Mouse (Mus musculus) hindbrain, embryonic 14.5 days (tissue): ENCODE measurements around the gene Kdm2b. TPM values are rescaled to one million over a fixed set of nuclear protein-coding genes. Genes with fewer than 3 reads are reported as not detected.

Experiments
- ATAC-seq: fragments of 200-750 bp; cut with Nextera tagmentation; 2 replicates; pipeline ENCODE4 v1.8.0; 2017; ENCODE audit warnings: moderate number of reproducible peaks, mild to moderate bottlenecking, moderate TSS enrichment, moderate library complexity; ENCODE audit not compliant: low FRiP score
- DNase-seq: peaks from one replicate; pipeline ENCODE4 v3.0.0-alpha.2; 2015; ENCODE audit warnings: low spot score
- H3K27ac ChIP-seq: fragments of 300-500 bp; sonication (generic); 2 replicates; pipeline ENCODE4 v1.5.1; 2014; ENCODE audit warnings: mild to moderate bottlenecking, moderate library complexity
- H3K27me3 ChIP-seq: fragments of 300-500 bp; sonication (generic); 2 replicates; pipeline ENCODE4 v1.6.1; 2014; ENCODE audit warnings: mild to moderate bottlenecking, low read length, mixed read lengths; ENCODE audit not compliant: control insufficient read depth, insufficient read depth
- H3K36me3 ChIP-seq: fragments of 300-500 bp; sonication (generic); replicated peaks from 2 replicates; pipeline ENCODE4 v1.6.1; 2014; ENCODE audit not compliant: control insufficient read depth, insufficient read depth
- H3K4me1 ChIP-seq: fragments of 300-500 bp; sonication (generic); replicated peaks from 2 replicates; pipeline ENCODE4 v1.6.1; 2014; ENCODE audit warnings: antibody characterized with exemption, low read length, mixed read lengths; ENCODE audit not compliant: control insufficient read depth, insufficient read depth
- H3K4me2 ChIP-seq: fragments of 300-500 bp; sonication (generic); replicated peaks from 2 replicates; pipeline ENCODE4 v1.6.1; 2014; ENCODE audit warnings: mild to moderate bottlenecking, moderate library complexity
- H3K4me3 ChIP-seq: fragments of 300-500 bp; sonication (generic); replicated peaks from 2 replicates; pipeline ENCODE4 v1.5.1; 2014; ENCODE audit warnings: mild to moderate bottlenecking, low read length
- H3K9ac ChIP-seq: fragments of 300-500 bp; sonication (generic); 2 replicates; pipeline ENCODE4 v1.6.1; 2014
- H3K9me3 ChIP-seq: fragments of 300-500 bp; sonication (generic); 2 replicates; pipeline ENCODE4 v1.6.1; 2016; ENCODE audit warnings: low read length; ENCODE audit not compliant: control insufficient read depth
- WGBS: fragments of 180-500 bp; shearing (Covaris S2); extraction: QIAGEN DNeasy Blood & Tissue Kit; methylation state at CpG from one replicate; pipeline ENCODE4 v1.1.7; 2014; 5-methylcytosine and 5-hydroxymethylcytosine counted together
- polyA plus RNA-seq: library from polyadenylated mRNA; unstranded; fragments of >200 nt; fragmentation: Nextera tagmentation; extraction: Ambion mirVana; gene quantifications from 2 replicates; pipeline ENCODE4 v1.2.1, GENCODE M21; 2014

The Kdm2b gene
- polyA plus RNA-seq, 1 experiment from 2014 or later: 87.1 TPM

GRCm38 (mm10) chr5:122968322-122968721, 21.3 kb downstream of the Kdm2b start:
- Histone ChIP-seq H3K9ac (no peak overlapping the region), H3K4me2 (no peak overlapping the region), H3K9me3 (no peaks in the 10 kb centered on the region), H3K4me1 (no peaks in the 10 kb centered on the region), H3K27ac (no peak overlapping the region), H3K36me3 (no peaks in the 10 kb centered on the region), H3K27me3 (no peaks in the 10 kb centered on the region), H3K4me3 (no peak overlapping the region)
- ATAC-seq: no peak
- 44% methylated on average over 4 of the region's 4 CpGs for WGBS
- DNase-seq: peak; percentile 68

GRCm38 (mm10) chr5:122965427-122965826, 24.2 kb downstream of the Kdm2b start:
- no peak for DNase-seq
- 88% methylated on average over 11 of the region's 11 CpGs for WGBS
- Histone ChIP-seq H3K9ac (no peak overlapping the region), H3K4me1 (no peaks in the 10 kb centered on the region), H3K9me3 (no peaks in the 10 kb centered on the region), H3K36me3 (no peaks in the 10 kb centered on the region), H3K4me3 (no peak overlapping the region), H3K27me3 (no peaks in the 10 kb centered on the region), H3K27ac (no peak overlapping the region), H3K4me2 (no peak overlapping the region)
- no peak for ATAC-seq

DNA sequence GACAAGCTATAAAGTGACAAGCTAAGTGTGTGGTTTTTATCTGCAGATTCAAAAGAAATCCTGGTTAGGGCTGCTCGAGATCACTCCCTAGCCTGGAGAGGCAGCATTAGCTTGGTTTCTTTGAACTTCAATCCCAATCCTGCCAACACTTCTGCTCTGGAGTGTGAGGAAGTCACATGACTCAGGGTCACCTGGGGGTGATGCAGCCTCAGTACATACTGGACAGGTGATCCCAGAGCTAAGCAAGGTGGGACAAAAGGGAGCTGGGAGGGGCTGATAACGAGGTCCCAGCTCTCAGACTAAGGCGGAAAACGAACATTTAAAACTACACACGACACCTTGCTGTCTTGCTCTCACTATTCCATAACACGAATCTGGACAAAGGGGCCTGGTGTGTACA, 24.8 kb downstream of the Kdm2b start:
- Histone ChIP-seq H3K4me3 (no peak overlapping the region), H3K27ac (no peak overlapping the region), H3K9me3 (no peaks in the 10 kb centered on the region), H3K4me2 (no peak overlapping the region), H3K9ac (no peak overlapping the region), H3K27me3 (no peaks in the 10 kb centered on the region), H3K36me3 (no peaks in the 10 kb centered on the region), H3K4me1 (no peaks in the 10 kb centered on the region)
- 90% methylated on average over 6 of the region's 6 CpGs for WGBS
- ATAC-seq (no peak), DNase-seq (no peak)

- Histone ChIP-seq H3K4me1 (0 out of 2 replicates have a peak, but pooled peaks cover 2% of the 10 kb centered on the region), H3K4me3 (no peak overlapping the region), H3K9ac (no peak overlapping the region; the same call in 1 of the 2 replicates), H3K27me3 (no peaks in the 10 kb centered on the region), H3K9me3 (no peaks in the 10 kb centered on the region), H3K4me2 (no peak overlapping the region), H3K36me3 (no peaks in the 10 kb centered on the region), H3K27ac (no peak overlapping the region)
- 61% methylated on average over 3 of the region's 3 CpGs for WGBS
- no peak for DNase-seq
- no peak for ATAC-seq
Measured at GRCm38 (mm10) chr5:122961905-122962304, 27.7 kb downstream of the Kdm2b start.

- H3K9ac ChIP-seq: no peak overlapping the region
- H3K4me3 ChIP-seq: no peak overlapping the region
- H3K27ac ChIP-seq: no peak overlapping the region
- H3K4me1 ChIP-seq: peaks cover 9% of the 10 kb centered on the region; the same call in 1 of the 2 replicates
- no peak overlapping the region for H3K4me2 ChIP-seq
- DNase-seq (no peak), ATAC-seq (no peak)
- 65% methylated on average over 11 of the region's 11 CpGs for WGBS
- no peaks in the 10 kb centered on the region for H3K27me3 ChIP-seq
- no peaks in the 10 kb centered on the region for H3K9me3 ChIP-seq
- H3K36me3 ChIP-seq: no peaks in the 10 kb centered on the region
Measured at GRCm38 (mm10) chr5:122959391-122959790, 30.2 kb downstream of the Kdm2b start.

- DNase-seq (no peak), ATAC-seq (no peak)
- Histone ChIP-seq H3K9ac (no peak overlapping the region), H3K4me2 (no peak overlapping the region), H3K27me3 (peaks cover 14% of the 10 kb centered on the region; the same call in 1 of the 2 replicates), H3K4me3 (no peak overlapping the region), H3K36me3 (no peaks in the 10 kb centered on the region), H3K4me1 (peaks cover 24% of the 10 kb centered on the region), H3K27ac (no peak overlapping the region), H3K9me3 (no peaks in the 10 kb centered on the region)
- WGBS: 64% methylated on average over 3 of the region's 3 CpGs
Measured at GRCm38 (mm10) chr5:122956059-122956458, 33.6 kb downstream of the Kdm2b start.

DNA sequence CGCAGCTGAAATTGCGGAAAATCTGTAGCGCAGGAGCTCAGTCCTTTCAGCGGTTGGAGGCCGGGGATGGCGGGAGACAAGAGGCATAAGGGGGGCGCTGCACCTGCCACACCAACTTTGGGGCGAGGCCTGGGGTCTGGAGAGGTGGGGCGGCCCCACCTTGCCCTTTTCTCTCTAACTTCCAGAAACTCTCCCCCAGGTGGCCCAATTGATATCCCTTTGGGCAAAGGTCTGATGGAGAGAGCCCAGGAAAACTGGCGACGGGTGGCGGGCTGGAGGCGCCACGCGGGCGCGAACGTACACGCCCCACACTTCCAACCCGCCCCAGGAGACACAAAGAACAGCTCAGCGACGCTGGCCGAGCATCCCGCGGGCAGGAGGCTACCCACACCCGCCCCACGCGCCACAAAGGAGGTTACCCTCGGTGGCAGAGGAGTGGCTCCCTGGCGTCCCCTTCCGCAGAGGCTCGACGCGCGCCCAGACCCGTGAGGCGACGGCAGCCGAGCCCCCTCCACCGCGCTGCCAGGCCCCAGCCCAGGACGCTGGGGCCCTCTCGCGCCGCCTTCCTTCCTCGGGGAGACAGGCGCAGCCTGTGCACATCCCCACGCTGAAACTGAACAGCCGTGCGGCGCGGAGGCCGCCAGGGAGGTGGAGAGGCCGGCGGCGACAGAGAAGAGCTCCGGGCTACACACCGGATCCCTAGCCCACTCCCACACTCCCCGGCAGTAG, 37.5 kb downstream of the Kdm2b start:
- Histone ChIP-seq H3K4me1 (peaks cover 29% of the 10 kb centered on the region), H3K27me3 (peaks cover 14% of the 10 kb centered on the region; the same call in 1 of the 2 replicates), H3K9ac (peak overlapping the region; percentile 61), H3K9me3 (no peaks in the 10 kb centered on the region), H3K4me2 (peak overlapping the region; percentile 87), H3K4me3 (peak overlapping the region; percentile 33), H3K36me3 (no peaks in the 10 kb centered on the region), H3K27ac (peak overlapping the region; percentile 27; the same call in 1 of the 2 replicates)
- WGBS: 2% methylated on average over 57 of the region's 59 CpGs
- ATAC-seq: peak; percentile 7; the same call in 1 of the 2 replicates
- peak; percentile 24 for DNase-seq

- peak overlapping the region; percentile 27 for H3K27ac ChIP-seq
- H3K9ac ChIP-seq: peak overlapping the region; percentile 61
- H3K4me2 ChIP-seq: peak overlapping the region; percentile 87
- H3K9me3 ChIP-seq: no peaks in the 10 kb centered on the region
- WGBS: 4% methylated on average over 30 of the region's 30 CpGs
- H3K27me3 ChIP-seq: peaks cover 14% of the 10 kb centered on the region; the same call in 1 of the 2 replicates
- peak overlapping the region; percentile 33 for H3K4me3 ChIP-seq
- ATAC-seq: no peak
- no peaks in the 10 kb centered on the region for H3K36me3 ChIP-seq
- peak; percentile 49 for DNase-seq
- peaks cover 25% of the 10 kb centered on the region for H3K4me1 ChIP-seq
Measured at GRCm38 (mm10) chr5:122951056-122951912, 38.3 kb downstream of the Kdm2b start.

DNA sequence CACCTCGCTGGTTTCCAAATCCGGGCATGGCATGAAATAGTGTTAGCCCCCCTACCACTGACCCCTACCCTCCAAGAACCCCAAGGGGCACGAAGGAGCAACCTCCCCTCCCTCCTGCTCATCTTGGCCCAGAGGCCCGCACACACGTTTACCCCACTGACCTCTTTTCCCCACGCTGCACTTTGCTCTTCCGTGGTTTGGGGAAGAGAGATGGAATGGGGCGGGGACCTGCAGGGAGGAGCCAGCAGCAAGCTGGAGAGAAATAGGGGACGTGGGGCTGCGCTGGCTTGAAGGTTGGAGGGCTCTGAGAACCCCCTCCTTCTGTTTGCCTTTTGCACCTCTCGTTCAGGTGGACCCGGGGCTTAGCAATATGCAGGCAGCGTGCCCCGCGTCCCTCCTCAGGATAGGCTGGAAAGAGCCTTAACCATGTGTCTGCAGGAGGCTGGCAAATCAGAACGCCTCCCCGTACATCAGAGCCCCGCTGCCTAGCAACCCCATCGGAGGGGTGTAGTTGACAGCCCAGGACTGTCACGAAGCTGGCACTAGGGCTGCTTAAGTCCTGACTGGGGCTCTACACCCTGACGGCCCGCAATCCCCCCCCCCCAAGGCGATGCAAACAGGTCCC, 39.2 kb downstream of the Kdm2b start:
- peaks cover 14% of the 10 kb centered on the region; the same call in 1 of the 2 replicates for H3K27me3 ChIP-seq
- WGBS: 19% methylated on average over 23 of the region's 23 CpGs
- DNase-seq (peak; percentile 80), ATAC-seq (peak; percentile 92)
- peak overlapping the region; percentile 87 for H3K4me2 ChIP-seq
- H3K9me3 ChIP-seq: no peaks in the 10 kb centered on the region
- peak overlapping the region; percentile 61 for H3K9ac ChIP-seq
- H3K4me3 ChIP-seq: peak overlapping the region; percentile 33
- H3K27ac ChIP-seq: peak overlapping the region; percentile 27; the same call in 1 of the 2 replicates
- peaks cover 23% of the 10 kb centered on the region for H3K4me1 ChIP-seq
- H3K36me3 ChIP-seq: no peaks in the 10 kb centered on the region
